Mouse (Mus musculus): ENCODE data around the gene Cacna2d4.

Gene Cacna2d4

DNA sequence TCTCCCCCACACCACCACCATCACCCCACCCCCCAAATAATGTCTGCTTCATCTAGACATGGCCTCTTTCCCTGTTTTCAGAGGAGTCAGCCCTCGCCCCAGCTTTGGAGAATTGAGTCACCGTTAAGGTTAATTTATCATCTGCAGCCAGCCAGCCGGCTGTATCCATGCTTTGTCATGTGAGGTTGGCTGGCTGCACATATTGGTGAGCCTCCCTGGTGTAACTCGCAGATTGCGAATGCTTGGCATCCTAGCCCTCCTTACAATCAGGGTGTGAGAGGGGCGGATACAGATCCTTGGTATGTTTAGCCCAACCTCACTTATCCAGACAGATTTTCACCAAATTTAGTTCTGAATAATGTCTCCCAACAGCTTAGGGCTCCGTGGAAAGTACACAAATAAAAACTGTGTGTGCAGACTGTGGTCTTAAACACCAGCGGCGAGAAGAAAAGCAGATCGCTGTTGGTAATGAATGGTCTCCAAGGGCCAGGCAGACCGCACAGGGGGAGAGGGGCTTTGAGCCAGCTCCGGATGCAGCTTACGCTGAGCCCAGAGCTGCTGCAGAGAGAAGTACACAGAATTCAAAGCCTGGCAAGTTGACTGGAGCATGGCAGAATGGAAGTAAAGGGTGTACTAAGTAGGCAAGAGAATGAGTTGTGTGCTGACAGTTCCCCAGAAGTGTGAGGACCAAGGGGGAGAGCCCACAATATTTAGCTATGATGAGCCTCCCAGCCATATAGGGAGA, 11.7 kb upstream of the Cacna2d4 start:
- no peak for DNase-seq

DNA sequence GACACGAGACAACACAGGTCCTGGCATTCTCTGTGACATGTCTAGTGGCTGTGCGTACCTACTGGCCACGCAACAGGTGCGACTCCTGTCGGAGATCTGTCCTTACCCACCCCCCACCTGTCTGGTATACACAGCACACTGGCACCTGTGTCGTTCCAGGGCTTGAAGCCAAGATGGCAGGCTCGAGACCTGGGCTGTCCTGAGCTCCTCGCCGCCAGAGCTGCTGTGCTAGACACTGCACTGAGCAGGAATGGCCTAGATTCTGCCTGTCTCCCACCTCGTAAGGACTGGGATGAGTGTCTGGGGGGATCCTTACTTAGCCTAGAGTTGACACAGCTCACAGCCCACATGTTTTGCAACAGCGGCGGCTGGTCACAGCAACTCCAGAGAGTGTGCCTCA, 11.1 kb upstream of the Cacna2d4 start:
- DNase-seq = no peak

DNA sequence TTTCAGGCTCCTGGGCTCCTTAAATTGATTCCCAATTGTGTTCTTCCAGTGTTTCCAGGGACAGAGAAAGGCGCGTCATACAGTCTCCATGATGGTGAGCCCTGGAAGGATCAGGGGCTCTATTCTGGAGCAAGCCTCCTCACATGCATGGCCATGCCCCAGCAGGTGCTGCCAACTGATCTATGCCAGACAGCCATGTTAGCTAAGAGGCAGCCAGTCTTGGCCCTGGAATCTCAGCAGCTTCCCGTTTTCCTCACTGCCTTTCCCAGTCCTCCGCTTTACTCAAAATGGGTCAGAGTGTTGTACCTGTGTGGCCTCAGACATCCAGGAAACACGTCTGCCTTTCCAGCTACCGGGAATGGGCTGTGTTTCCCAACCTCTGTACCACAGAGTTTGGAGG, 10.6 kb upstream of the Cacna2d4 start:
- DNase-seq = no peak

GRCm38 (mm10) chr6:119227001-119227400, 9.3 kb upstream of the Cacna2d4 start:
- no peak for DNase-seq

DNA sequence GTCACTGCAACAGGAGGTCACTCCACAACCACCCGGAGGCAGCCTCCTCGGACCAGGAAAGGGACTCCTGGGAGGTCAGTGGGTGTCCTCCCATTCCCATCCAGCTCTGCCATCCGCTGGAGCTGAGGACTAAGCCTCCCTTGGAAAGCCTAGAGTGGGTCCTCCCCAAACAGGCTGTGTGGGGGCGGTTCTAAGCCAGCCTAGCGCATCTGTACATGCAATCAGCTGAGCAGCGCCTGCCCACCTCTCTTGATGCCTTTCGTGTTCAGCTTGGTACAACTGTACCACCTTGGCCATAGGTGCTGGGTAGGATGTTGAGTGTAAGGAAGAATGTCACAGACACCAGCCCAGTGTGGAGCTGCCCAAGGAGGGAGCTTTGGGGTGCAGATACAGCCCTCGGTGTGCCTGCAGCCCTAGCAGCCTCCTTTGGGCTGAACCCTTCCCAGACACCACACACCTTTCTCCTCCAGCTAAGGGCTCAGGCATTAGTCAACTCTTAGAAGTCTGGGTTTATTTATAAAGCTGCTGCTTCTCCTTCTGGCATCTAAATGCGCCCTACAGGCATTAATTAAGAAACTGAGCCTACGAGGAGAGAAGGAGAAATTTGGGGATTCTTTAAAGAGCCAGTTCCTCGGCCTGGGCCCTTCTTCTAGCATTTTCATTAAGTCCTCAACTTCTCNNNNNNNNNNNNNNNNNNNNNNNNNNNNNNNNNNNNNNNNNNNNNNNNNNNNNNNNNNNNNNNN, 7.3 kb upstream of the Cacna2d4 start:
- DNase-seq = no peak

DNA sequence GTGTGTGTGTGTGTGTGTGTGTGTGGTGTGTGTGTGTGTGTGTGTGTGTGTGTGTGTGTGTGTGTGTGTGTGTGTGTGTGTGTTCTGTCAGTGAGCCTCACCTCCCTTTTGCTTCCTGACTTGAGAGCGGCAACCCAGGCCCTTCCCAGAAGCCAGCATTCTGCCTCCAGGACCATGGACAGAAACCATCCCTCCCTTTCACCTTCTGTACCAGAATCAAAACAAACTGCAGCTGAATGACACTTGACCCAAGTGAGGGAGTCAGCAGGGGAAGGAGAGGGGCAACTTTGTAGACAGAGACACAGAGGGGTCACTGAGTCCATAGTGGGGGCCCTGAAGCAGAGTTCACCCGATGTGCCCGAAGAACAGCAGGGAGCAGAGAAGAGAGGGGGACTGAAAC, 3.3 kb upstream of the Cacna2d4 start:
- DNase-seq = no peak

DNA sequence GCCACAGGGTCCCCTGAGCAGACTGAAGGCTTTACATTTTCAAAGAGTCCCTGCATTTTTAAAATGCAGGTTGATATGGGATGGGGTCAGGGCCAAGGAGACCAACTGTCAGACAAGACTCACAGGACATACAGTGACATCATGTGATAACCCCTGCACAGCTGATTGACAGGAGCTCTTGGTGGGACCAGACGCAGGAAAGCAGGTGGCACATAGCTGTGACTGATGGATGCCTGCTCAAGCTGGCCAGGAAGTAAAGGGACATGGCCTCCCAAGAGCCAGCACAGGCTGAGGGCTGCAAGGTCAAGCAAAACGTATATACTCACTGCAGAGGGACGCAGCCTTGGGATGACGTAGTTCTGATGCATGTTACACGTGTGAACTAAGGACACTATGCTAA, 885 bp upstream of the Cacna2d4 start:
- no peak for DNase-seq

DNA sequence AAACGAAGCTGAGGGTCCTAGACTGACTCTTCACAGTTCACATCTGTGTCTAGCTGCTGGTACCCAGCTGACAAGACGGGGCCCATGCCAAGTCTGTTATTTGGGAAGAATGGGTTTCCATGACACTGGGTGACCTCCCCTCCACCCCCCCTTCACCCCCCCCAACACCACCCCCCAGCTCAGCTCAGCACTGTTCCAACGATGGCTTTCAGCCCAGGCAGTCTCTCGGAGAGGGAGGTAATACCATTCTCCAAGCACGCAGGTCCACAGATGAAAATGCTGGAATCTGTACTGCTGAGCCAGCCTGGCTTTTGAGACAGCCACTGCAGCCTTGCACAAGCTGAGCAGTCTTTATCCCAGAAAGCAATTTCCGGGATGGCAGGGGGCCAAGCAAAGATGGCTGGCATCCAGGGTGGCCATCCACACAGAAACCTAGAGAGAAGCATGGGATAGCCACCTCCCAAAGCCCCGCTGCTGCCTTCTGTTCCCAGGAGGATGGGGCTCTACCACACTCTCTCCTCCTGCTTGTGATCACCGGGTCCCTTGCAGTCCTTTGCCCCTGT, 1.2 kb downstream of the Cacna2d4 start:
- DNase-seq = no peak

DNA sequence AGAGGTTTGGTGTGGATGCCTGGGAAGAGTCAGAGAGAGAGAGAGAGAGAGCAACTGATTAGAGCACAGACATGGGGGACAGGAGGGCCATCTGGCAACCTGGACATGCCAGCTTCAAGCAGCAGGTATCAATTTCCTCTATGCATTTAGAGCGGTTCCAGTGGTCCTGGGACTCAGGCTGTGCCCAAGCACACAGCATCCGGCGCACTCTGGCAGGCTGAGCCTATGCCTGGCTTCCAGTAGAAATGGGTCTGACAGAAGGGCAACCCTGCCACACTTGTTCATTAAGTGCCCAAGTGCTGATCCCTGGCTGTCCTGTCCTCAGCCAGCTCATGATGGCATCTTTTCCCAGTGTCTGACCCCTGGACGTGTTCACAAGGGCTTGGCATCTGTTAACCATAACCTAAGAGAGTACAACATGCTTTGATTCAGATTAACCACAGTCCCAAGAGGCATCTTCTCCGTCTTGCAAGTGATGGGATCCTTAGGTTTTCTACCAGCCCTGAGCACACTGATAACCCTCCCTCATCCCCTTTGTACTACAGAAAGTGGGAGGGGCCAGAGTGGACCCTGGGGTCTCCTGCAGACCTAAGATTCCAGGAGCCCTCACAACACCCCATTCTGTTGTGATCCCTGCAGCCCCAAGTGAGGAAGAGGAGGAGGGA, 3.1 kb downstream of the Cacna2d4 start:
- no peak for DNase-seq

DNA sequence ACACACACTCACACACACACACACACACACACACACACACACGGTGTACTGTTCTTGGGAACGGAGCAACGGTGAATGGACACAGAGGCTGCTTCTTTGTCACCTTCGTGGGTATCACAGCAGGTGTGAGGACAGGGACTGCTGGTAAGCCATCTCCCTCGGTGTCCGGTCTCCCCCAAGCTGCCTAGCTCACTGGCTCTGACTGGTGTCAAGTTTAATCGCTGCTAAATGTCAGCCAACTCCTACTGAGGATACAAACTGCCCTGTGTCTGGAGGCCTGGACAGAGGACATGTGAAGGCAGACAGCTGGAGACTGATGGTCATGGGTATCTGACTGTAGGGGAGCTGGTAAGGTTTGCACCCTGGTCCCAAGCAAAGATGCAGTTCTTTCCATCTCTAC, 3.9 kb downstream of the Cacna2d4 start:
- DNase-seq = no peak

GRCm38 (mm10) chr6:119240871-119241705, 4.8 kb downstream of the Cacna2d4 start:
- DNase-seq = no peak

- no peak for DNase-seq
Measured at GRCm38 (mm10) chr6:119246082-119246481, 9.8 kb downstream of the Cacna2d4 start.

- DNase-seq = no peak
Measured at GRCm38 (mm10) chr6:119248578-119248977, 12.3 kb downstream of the Cacna2d4 start.

DNA sequence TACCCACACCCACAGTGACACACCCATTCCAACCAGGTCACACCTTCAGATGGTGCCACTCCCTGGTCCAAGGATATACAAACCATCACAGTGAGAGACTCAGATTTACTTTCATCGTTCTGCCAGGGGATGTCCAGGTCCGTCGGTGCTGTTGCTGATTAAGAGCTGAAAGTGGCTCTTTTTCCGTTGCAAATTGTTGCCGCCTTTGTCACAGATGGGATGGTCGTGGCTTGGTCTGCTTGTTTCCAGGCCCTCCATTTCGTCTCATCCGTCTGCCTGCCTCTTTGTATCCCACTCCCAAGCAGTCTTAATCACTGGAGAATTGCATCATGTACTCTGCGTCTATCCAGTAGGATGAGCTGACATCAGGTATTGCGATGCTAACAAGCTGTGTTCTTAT, 13.4 kb downstream of the Cacna2d4 start:
- DNase-seq = no peak

GRCm38 (mm10) chr6:119251704-119252103, 15.4 kb downstream of the Cacna2d4 start:
- no peak for DNase-seq

GRCm38 (mm10) chr6:119276713-119277112, 40.4 kb downstream of the Cacna2d4 start:
- DNase-seq = no peak

- no peak for DNase-seq
Measured at GRCm38 (mm10) chr6:119280761-119281160, 44.4 kb downstream of the Cacna2d4 start.

DNA sequence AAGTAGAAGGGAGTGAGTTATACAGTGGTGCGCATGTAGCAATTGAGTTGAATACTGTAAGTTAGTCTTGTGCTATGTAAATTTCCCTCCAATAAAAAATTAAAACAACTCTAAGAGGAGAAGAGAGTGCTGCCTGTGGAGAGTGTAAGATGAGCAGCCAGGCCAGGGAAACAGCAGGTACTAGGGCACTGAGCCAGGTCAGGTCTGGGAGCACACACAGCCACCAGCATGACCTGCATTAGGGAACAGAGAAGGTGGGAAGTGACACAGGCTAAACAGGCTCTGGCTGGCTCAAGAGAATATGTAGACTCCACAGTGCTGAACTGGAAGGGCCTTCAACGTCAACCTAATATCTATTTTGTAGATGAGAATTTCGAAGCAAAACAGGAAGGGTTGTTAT, 65.0 kb downstream of the Cacna2d4 start:
- DNase-seq = no peak

DNA sequence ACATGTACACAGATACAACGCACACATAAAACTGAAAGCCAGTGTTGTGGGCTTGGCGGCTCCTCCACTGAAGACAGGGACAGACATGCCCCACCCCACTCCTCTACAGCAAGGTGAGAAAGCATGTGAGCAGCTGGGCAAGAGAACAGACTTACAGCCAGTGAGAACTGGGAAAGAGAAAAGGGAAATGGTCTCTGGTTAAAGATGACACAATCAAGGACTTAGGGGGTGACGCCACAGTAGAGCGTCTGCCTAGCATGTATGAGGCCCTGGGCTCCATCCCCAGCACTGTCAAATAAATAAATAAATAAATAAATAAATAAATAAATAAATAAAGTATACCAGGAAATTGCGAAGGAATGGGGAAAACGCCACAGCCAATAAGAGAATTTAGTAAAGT, 67.0 kb downstream of the Cacna2d4 start:
- DNase-seq = no peak

- no peak for DNase-seq
Measured at GRCm38 (mm10) chr6:119307867-119308413, 71.6 kb downstream of the Cacna2d4 start.

DNA sequence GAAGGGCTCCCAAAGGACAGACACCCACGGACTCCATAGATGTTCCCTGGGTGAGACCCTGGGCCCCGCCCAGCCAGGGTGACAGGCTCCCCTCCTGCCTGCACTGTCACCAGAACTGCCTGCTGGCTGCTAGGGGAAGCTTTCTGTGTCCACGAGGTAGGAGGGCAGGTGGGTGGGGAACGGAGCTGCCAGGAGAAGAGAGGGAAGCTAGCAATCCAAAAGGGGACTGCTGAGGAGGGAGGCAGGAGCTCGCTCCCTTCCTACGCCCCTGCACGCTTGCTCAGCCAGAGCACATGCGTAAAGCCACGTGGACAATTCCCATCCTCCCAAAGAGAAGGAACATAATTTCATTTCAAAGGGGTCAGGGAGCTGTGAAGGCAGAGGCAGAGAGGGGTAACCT, 73.8 kb downstream of the Cacna2d4 start:
- no peak for DNase-seq

GRCm38 (mm10) chr6:119312381-119312780, 76.1 kb downstream of the Cacna2d4 start:
- no peak for DNase-seq
